Mouse (Mus musculus) limb, embryonic 11.5 days (tissue): ENCODE measurements at regions not wholly inside any gene's neighbourhood (a gene's known extent, or its start where the extent isn't known, plus 50 kb on each side); places are given as distances from the start of the nearest gene placed in this dataset.

ENCODE experiments used
- ATAC-seq: fragments of 200-750 bp; cut with Nextera tagmentation; 2 replicates; pipeline ENCODE4 v1.8.0; 2017; ENCODE audit warnings: low read depth; ENCODE audit not compliant: insufficient number of reproducible peaks, low FRiP score, low TSS enrichment
- DNase-seq: peaks from one replicate; pipeline ENCODE4 v3.0.0-alpha.2; 2015; ENCODE audit warnings: low spot score
- H3K27ac ChIP-seq: fragments of 300-500 bp; sonication (generic); replicated peaks from 2 replicates; pipeline ENCODE4 v1.5.1; 2014; ENCODE audit warnings: low read depth, mild to moderate bottlenecking, low read length
- H3K27me3 ChIP-seq: fragments of 300-500 bp; sonication (generic); 2 replicates; pipeline ENCODE4 v1.6.1; 2014; ENCODE audit warnings: mild to moderate bottlenecking, low read length, mixed read lengths; ENCODE audit not compliant: control insufficient read depth, insufficient read depth
- H3K36me3 ChIP-seq: fragments of 300-500 bp; sonication (generic); 2 replicates; pipeline ENCODE4 v1.6.1; 2014; ENCODE audit warnings: mild to moderate bottlenecking, low read length, moderate library complexity, mixed read lengths; ENCODE audit not compliant: control insufficient read depth, insufficient read depth
- H3K4me1 ChIP-seq: fragments of 300-500 bp; sonication (generic); 2 replicates; pipeline ENCODE4 v1.6.1; 2014; ENCODE audit warnings: low read length, mixed read lengths; ENCODE audit not compliant: control insufficient read depth, insufficient read depth
- H3K4me2 ChIP-seq: fragments of 300-500 bp; sonication (generic); 2 replicates; pipeline ENCODE4 v1.6.1; 2014; ENCODE audit warnings: low read depth, mild to moderate bottlenecking, moderate library complexity; ENCODE audit not compliant: severe bottlenecking
- H3K4me3 ChIP-seq: fragments of 300-500 bp; sonication (generic); 2 replicates; pipeline ENCODE4 v1.5.1; 2014; ENCODE audit warnings: low read depth, low read length
- H3K9ac ChIP-seq: fragments of 300-500 bp; sonication (generic); 2 replicates; pipeline ENCODE4 v1.6.1; 2014; ENCODE audit warnings: mild to moderate bottlenecking, low read length
- H3K9me3 ChIP-seq: fragments of 300-500 bp; sonication (generic); 2 replicates; pipeline ENCODE4 v1.6.1; 2016; ENCODE audit warnings: low read length; ENCODE audit not compliant: control insufficient read depth
- WGBS: fragments of 180-500 bp; shearing (Covaris S2); extraction: QIAGEN DNeasy Blood & Tissue Kit; methylation state at CpG from one replicate; pipeline ENCODE4 v1.1.7; 2014; 5-methylcytosine and 5-hydroxymethylcytosine counted together

DNA sequence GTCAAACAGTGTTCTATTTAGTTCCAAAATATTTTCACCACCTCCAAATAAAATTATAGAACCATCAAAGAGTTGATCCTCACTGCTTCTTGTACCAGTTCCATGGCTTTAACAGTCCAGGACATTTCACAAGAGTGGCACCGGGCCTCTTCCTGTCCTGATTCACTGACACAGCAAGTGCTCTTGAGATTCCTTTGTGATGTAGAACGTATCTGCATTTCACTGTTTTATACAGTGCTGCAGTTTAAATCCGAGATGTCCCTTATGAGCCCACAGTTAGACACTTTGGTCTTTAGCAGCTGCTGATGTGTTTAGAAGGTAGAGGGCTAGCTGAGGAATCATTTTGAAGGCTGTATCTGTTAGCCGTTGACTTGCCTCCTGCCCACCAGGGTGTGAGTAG, 284.8 kb downstream of the Pmp22 start:
- ATAC-seq (no peak), DNase-seq (no peak)
- Histone ChIP-seq H3K27ac (no peak overlapping the region), H3K27me3 (no peaks in the 10 kb centered on the region), H3K9me3 (no peaks in the 10 kb centered on the region), H3K4me2 (no peak overlapping the region), H3K4me3 (no peak overlapping the region), H3K9ac (no peak overlapping the region), H3K4me1 (no peaks in the 10 kb centered on the region), H3K36me3 (no peaks in the 10 kb centered on the region)
- 87% methylated on average over 4 of the region's 4 CpGs for WGBS

DNA sequence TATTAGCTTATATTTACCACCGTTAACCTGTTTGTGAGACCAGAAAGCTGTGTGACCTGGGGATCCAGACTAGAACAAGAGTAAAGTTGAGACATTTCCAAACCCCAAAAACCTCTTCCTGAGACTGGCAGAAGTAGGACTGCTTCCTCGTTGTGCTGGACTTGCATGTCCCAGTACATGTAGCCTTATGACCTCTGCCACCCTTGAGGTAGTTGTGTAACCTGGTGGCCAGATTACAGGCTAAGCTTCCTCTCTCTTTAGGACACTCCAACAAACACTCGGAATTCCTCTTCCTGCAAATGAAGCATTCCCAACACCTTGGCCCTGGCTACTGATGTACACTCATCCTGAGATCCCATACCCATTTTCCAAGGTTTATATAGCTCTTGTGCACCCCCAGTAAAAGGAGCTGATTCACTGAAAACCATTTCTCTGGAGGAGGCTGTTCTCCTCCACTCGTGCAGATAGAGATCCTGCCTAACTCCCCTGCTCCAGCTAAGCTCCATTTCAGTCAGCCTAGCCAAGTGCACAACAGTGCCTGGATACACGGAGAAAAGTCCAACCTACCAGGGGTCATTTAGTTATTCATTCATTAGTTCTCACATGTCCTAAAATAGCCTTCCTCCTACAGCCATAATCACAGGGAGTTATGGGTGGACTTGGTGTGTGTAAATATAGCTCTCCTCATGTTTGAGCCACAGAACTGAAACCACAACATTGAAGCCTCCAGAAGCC, 289.4 kb downstream of the Pmp22 start:
- H3K4me2 ChIP-seq: no peak overlapping the region
- no peak overlapping the region for H3K27ac ChIP-seq
- no peaks in the 10 kb centered on the region for H3K4me1 ChIP-seq
- 73% methylated on average over 5 of the region's 5 CpGs for WGBS
- H3K36me3 ChIP-seq: no peaks in the 10 kb centered on the region
- no peaks in the 10 kb centered on the region for H3K27me3 ChIP-seq
- no peak overlapping the region for H3K9ac ChIP-seq
- DNase-seq (no peak), ATAC-seq (no peak)
- H3K4me3 ChIP-seq: no peak overlapping the region
- H3K9me3 ChIP-seq: no peaks in the 10 kb centered on the region

DNA sequence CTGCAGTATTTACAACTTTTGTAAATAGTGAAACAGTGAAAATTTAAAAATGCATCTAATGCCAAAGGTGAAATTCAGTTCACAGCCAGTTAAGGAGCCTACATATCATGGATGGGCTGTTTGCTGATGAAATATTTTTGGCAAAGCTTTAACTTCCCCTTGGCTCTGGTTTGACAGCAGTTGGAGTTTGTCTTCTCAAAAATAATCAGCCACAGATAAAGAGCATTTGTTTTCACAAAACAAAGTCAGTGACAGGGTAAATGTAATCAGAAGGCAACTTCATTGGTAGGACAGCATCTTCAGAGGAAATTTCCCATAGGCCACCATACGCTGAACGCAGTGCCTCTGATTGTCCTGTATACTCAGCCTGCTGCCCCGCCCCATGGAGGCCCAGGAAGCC, 291.6 kb downstream of the Pmp22 start:
- no peak for ATAC-seq
- no peaks in the 10 kb centered on the region for H3K36me3 ChIP-seq
- no peaks in the 10 kb centered on the region for H3K27me3 ChIP-seq
- H3K9me3 ChIP-seq: no peaks in the 10 kb centered on the region
- no peak for DNase-seq
- H3K27ac ChIP-seq: no peak overlapping the region
- no peak overlapping the region for H3K4me2 ChIP-seq
- no peaks in the 10 kb centered on the region for H3K4me1 ChIP-seq
- H3K9ac ChIP-seq: no peak overlapping the region
- WGBS: 90% methylated on average over 3 of the region's 3 CpGs
- H3K4me3 ChIP-seq: no peak overlapping the region

DNA sequence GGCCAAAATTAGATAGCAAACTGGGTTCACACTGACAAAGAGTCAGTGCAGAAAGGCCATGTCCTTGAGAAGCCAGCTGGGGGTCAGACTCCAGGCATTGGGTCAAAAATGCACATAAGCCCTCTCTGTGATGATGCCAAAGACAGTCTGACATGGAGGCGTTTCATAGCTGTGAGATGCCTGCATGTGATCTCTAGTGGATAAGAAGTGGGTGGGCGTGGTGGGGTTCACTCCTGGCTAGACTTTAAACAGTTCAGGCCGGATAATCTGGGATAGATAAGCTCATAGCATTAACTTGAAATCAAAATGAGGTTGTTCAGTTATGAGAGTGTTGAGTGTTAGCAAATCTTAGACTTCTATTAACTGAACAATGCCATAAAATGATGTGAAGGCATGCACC, 293.3 kb downstream of the Pmp22 start:
- WGBS: 85% methylated on average over 3 of the region's 3 CpGs
- H3K4me3 ChIP-seq: no peak overlapping the region
- no peak overlapping the region for H3K4me2 ChIP-seq
- H3K27me3 ChIP-seq: no peaks in the 10 kb centered on the region
- no peak for DNase-seq
- no peak overlapping the region for H3K9ac ChIP-seq
- ATAC-seq: no peak
- no peaks in the 10 kb centered on the region for H3K4me1 ChIP-seq
- no peak overlapping the region for H3K27ac ChIP-seq
- no peaks in the 10 kb centered on the region for H3K36me3 ChIP-seq
- no peaks in the 10 kb centered on the region for H3K9me3 ChIP-seq

DNA sequence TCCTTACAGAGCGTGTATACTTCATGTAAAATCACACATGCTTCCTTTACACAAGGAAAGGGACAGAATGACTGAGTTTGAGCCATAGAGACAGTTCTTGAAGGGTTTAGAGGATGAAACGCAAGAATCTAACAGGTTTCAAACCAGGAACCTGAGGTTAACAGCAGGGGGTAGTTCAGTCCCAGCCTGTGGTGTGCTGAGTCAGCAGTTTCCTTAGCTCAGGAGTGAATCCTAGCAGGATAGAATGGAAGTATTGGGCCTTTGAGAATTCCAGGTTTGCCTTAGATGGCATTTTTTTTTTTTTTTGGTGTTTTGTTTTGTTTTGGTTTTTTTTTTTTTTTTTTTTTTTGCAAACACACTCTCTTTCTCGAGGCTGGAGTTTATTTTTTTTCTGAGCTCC, 295.5 kb downstream of the Pmp22 start:
- H3K27me3 ChIP-seq: no peaks in the 10 kb centered on the region
- 78% methylated on average over 3 of the region's 3 CpGs for WGBS
- no peaks in the 10 kb centered on the region for H3K4me1 ChIP-seq
- H3K27ac ChIP-seq: no peak overlapping the region
- ATAC-seq: no peak
- no peak overlapping the region for H3K9ac ChIP-seq
- H3K9me3 ChIP-seq: no peaks in the 10 kb centered on the region
- H3K4me2 ChIP-seq: no peak overlapping the region
- DNase-seq: no peak
- H3K4me3 ChIP-seq: no peak overlapping the region
- H3K36me3 ChIP-seq: no peaks in the 10 kb centered on the region

DNA sequence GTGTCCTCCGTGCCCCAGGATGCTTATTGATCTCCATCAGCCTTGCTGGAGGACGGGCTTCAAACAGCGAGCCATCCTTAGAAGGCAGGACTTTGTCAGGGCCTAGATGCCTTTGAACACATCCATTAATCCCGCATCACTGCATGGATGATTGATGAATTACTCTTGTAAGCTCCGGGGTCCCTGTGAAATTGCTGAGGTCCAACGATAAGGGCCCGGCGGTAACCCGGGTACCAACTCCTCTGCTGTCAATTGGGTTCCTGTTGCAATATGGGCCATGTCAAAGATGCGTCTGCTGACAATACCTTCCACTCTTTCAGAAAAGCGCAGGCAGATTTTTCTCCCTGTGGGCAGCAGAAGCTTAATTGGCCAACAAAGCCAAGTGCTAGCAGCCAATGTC, 297.0 kb downstream of the Pmp22 start:
- no peak overlapping the region for H3K4me3 ChIP-seq
- DNase-seq: no peak
- no peak overlapping the region for H3K4me2 ChIP-seq
- no peaks in the 10 kb centered on the region for H3K27me3 ChIP-seq
- no peaks in the 10 kb centered on the region for H3K9me3 ChIP-seq
- H3K9ac ChIP-seq: no peak overlapping the region
- 40% methylated on average over 11 of the region's 11 CpGs for WGBS
- H3K4me1 ChIP-seq: no peaks in the 10 kb centered on the region
- H3K27ac ChIP-seq: no peak overlapping the region
- ATAC-seq: no peak
- H3K36me3 ChIP-seq: no peaks in the 10 kb centered on the region

DNA sequence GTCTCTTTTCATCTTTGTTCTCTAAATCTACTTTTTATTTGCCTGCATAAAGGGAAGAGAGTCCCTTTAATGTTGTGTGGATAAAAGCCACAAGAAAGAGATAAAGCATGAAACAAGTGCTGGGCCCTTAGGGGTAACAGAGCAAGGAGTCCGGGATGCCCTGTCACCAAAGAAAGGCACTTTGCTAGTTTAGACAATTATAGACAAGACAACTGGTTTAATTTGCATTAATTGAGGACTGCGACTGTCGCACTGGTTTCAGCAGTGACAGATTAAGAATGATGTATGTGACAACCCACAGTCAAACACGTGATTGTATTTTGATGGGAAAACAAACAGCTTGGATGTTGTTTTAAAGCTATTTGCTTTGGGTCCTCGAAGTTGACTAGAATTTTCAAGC, 325.0 kb downstream of the Pmp22 start:
- no peak overlapping the region for H3K4me3 ChIP-seq
- WGBS: 49% methylated on average over 5 of the region's 5 CpGs
- H3K27ac ChIP-seq: no peak overlapping the region
- no peaks in the 10 kb centered on the region for H3K36me3 ChIP-seq
- no peaks in the 10 kb centered on the region for H3K27me3 ChIP-seq
- DNase-seq (no peak), ATAC-seq (no peak)
- no peaks in the 10 kb centered on the region; the same call in 1 of the 2 replicates for H3K9me3 ChIP-seq
- no peaks in the 10 kb centered on the region for H3K4me1 ChIP-seq
- H3K4me2 ChIP-seq: no peak overlapping the region
- H3K9ac ChIP-seq: no peak overlapping the region

DNA sequence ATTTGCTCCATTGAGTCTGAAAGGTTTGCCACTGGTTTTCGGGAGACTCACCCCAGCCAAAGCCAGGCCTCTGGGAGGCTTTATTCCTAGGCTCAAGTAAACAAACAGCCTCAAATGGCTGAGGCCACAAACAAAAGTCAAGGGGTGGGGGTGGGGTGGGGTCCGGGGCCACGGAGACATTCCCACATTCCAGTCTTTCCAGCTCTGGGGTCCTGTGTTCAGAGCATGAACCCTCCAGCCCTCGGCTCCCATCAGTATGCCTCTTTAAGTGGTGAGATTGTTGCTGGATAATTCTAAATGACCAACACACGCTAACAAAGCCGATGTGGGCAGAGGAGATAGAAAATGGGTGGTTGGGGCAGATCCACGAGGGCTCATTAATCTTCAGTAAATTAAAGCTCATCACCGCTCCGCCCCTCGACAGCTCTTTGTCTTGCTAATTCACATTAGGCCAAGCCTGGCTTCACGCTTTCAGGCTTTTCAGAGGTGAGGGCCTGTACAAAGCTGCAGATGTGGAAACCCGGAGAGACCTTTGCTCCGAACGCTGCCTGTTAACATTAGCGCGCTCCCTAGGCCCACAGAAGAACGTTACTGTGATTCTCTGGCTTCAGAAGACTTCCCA, 326.2 kb downstream of the Pmp22 start:
- no peak overlapping the region for H3K4me3 ChIP-seq
- H3K9ac ChIP-seq: no peak overlapping the region
- DNase-seq (peak; percentile 32), ATAC-seq (no peak)
- H3K9me3 ChIP-seq: no peaks in the 10 kb centered on the region; the same call in 1 of the 2 replicates
- no peaks in the 10 kb centered on the region for H3K4me1 ChIP-seq
- 20% methylated on average over 17 of the region's 17 CpGs for whole genome bisulfite sequencing
- H3K36me3 ChIP-seq: no peaks in the 10 kb centered on the region
- H3K4me2 ChIP-seq: no peak overlapping the region
- no peak overlapping the region for H3K27ac ChIP-seq
- H3K27me3 ChIP-seq: no peaks in the 10 kb centered on the region

DNA sequence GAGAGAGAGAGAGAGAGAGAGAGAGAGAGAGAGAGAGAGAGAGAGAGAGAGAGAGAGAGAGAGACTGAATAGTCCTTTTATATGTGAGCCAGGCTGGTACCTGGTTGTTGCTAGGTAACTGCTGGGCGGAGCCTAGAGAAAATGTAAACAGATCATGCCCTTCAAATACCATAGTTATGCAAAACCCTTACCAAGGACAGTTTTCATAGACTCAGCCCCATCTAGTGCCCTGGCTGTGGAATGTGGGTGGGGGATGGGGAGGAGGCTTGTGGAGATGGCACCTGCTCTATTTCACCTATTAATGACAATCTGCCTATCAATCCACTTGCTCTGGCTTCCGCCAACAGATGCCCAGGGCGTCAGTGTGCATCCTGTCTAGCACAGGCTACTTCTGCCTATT, 327.6 kb downstream of the Pmp22 start:
- Histone ChIP-seq H3K36me3 (no peaks in the 10 kb centered on the region), H3K27me3 (no peaks in the 10 kb centered on the region), H3K4me3 (no peak overlapping the region), H3K4me1 (no peaks in the 10 kb centered on the region), H3K27ac (no peak overlapping the region), H3K4me2 (no peak overlapping the region), H3K9me3 (no peaks in the 10 kb centered on the region; the same call in 1 of the 2 replicates), H3K9ac (no peak overlapping the region)
- WGBS: 79% methylated on average over 3 of the region's 3 CpGs
- ATAC-seq (no peak), DNase-seq (no peak)
